Mouse (Mus musculus) embryo, embryonic 10.5 days (tissue): ENCODE measurements around the gene Uvrag.

ENCODE experiments used
- DNase-seq: peaks from one replicate; pipeline ENCODE4 v3.0.0-alpha.2; 2015; ENCODE audit warnings: low spot score

Uvrag gene

DNA sequence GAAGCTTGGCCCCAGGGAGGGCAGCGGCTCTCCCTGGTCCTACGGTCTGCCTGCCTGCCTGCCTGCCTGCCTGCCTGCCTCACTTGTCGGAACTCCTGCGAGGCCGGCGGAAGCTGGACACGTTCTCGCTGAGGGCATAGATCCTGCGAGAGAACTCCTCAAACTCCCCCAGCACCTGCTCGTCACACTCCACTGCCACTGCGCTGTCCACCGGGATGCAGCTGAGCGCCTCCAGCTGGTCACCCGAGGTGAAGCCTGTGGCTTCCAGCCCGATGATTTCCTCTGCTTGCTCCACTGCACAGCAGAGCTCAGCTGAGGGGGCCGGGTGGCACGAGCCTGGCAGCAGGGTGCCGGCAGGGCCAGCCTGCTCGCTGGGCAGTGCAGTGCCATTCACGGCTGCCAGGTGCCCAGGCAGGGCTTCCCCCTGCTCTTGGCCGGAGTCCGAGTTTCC is 253.1 kb downstream of the Uvrag start:
- peak; percentile 52 for DNase-seq

DNA sequence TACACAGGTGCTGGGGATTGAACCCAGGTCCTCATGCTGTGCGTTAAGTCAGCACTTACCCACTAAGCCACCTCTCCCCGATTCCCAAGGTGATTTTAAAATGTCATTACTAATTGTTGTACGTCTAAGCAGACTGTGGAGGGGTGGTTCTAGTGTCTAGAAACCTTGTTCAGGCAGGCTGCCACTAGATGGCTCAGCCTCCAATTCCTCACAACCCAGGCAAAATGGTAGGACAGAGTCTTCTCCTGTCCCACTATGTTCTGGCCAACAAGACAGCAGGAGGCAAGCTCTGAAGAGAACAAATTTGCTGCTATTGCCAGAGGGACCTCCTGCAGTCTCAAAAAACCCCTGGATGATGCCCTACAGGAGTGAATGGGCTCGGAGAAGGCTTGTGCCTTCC is 259.1 kb downstream of the Uvrag start:
- DNase-seq, result no peak

DNA sequence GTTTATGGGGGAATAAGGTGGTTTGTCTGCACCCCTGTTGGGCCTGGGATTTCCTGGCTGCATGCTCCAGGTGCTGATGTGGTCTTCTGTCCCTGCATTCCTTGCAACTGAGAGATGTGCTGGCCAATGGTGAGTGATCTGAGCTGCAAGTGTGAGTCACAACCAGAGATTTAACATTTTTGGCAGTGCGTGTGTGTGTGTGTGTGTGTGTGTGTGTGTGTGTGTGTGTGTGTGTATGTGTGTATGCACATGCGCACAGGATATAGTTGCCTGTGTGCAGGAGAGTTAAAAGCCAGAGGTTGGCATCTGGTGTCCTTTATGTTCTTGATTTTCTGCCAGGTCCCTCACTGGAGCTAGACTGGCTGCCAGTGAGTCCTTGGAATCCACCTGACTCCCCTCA is 261.8 kb downstream of the Uvrag start:
- DNase-seq, result no peak

DNA sequence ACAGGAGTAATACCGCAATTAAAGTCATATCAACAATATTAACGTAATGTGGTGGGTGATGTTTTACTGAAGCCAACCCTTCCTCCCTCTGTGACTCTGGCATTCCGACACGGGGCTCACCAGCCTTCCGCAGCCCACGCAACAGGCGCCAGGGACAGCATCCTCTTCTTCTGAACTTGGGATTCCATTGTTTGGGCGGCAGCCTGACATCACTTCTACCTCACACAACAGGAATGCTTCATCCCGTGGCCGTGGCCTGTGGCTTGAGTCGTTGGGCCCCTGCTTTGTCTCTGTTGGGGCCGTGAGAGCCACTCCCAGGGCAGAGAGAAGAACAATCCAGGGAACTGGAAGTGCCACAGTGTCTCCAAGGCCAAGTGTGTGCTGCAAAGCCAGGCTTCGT is 264.8 kb downstream of the Uvrag start:
- no peak for DNase-seq

DNA sequence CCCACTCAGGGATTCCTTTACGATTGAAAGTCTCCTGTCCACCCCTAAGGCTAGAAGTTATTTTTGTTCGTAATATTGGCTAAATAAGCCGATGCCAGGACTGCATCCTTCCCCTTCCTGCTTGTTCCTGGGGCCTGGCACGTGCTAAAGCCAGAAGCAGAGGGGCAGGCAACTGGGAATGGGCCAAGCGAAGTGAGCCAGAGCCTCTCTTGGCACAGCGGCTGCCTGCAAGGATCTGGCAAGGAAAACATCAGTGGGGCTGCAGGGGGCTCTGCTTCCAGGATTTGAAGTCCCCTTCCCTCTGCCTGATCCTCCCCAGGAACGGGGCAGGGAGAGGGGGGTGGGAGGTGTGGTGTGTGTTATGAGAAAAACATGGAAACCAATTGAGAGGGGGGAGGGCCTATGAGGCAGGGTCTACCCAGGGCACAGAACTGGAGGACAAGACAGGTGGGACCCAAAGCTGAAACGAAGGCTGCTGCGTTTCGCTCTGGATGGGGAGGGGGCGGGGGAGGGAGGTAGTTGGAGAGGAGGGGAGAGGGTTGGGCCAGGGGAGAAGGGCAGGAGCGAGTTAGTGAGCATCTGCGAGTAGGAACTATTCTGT is 265.5 kb downstream of the Uvrag start:
- DNase-seq, result no peak

DNA sequence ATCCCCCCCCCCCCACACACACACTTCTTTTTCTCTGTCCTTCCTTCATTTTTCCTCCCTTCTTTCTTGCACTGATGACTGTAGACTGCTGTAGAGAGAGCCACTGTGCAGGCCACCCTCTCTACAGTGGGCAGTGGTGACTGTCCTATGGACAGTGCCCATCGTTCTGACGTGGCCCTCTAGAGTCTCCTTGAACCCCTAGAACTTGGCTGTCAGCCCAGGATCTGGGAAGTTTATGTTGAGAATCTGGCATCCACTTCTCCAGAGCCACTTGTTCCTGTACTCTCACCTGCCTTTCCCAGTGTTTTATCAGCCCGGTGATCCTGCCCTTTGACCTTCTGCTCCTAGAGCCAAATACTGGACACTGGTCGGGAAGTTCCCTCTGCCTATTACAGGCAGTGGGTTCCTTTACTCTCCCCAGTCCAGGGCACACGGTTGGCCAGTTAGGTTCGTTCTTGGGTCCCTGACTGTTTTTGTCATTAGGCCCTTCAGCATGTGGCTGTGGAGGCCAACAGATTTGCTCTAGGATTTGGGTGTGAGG is 266.5 kb downstream of the Uvrag start:
- no peak for DNase-seq

DNA sequence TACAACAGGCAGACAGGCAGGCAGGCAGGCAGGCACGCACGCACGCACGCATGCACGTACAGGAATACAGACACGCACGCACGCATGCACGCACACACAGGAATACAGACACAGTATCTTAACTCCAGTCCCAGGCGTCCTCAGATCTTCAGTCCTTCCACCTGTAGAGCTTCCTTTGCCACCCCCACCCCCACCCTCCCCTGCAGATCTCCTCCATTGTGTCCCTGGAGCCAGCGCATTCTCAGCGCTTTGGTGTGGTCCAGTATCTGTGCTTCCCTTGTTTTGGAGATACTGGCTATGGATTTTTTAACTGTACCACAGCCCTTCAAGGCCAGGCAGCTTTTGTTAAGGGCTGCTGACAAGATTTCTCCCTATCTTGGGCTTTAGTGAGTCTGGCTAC is 267.6 kb downstream of the Uvrag start:
- no peak for DNase-seq

DNA sequence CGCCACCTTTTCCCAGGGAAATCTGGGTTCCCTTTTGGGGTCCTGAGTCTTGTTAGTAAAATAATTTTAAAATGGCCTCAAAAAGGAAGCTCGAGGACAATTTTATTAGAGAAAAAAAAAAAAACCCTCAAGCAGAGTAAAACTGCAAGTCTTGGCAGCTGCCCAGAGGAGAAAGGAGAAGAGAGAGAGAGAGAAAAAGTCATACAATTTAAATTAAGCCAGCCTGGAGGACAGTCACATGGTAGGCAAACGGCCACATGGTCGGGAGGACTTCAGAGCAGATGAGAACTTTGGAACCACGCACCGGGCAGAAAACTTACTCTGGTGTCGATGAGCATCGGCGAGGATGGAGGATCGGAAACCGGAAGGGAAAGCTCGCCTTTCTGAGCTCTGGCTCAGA is 269.1 kb downstream of the Uvrag start:
- DNase-seq, result no peak

DNA sequence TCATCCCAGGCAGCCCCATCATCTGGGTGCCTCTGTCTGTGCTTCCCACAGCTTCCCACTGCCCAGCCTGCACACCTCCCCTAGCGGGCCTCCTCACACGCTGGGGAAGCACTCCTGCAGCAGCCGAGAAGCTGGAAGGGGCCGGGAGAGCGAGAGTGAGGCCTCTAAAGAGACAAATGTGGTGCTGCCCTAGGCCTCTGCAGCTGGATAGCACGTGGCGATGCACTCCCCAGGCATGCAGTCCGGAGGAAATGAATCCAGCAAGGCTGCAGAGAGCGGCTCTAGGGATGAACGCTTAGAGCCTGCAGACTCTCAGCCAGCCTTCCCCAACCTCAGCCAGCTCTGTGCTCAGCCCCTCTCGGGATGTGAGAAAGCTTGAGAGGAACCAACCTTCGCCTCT is 270.1 kb downstream of the Uvrag start:
- peak; percentile 61 for DNase-seq

DNA sequence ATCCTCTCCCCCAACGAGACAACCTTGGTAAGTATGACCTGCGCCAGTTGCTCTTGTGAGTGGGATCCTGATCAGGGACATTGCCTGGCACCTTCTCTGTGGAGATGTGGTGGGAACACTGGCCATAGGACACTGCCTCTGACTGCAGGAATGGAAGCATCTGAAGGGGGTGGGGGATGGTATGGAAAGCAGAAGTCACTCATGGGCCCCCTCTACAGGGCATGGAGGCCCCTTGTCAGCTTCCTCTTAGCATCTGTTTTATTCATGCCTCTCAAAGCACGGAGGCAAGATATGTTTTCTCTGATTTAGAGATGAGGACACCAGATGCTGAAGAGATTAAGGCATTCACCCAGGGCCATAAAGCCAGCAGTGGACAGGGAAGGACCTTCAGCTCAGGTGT is 271.9 kb downstream of the Uvrag start:
- DNase-seq, result peak; percentile 47

DNA sequence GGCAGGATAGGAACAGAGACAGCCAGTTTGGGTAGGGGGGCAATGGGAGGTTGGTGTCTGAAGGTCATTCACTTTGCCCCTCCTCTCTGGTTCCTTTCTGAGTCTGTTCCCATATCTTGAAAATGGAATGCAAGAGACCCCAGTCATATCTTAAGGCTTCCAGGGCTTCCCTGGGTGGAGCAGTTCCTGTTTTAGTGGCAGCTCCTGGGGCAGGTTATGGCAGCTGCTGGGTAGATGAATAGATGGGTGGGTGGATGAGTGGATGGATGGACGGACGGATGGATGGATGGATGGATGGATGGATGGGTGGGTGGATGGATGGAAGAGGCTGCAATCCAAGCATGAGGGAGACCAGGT is 273.2 kb downstream of the Uvrag start:
- DNase-seq, result no peak

DNA sequence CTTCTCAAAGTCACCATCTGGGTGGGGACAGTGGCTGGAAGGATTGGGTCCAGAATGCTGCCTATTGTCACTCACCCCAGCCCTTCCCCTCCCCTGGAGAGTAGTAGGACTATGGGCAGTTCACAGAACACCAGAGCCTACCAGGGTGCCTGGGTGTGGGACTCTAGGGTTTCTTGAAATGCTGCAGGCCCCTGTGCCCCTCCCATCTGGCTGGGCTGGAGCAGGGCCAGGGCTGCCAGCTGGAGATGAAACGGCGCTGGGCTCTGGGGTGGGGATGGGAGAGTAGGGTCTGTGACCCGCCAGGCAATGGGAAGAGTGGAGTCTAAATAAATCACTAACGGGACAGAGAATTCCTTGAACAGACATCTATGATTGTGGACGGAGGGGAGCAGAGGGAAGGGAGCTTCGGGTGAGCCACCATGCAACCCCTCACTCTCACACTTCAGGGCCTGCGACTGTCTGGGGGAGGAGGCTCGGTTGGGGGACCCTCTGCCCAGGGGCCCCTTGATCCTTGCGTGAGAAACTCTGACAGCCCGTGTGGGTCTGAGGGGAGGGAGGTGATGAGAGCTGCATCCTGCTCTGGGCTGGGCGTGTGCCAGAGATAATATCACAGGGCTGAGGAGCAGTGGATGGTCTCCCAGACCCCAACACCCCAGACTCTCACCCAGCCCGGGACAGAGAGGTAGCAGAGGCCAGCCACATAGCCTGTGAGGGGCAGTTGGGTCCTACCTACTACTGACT is 273.7 kb downstream of the Uvrag start:
- no peak for DNase-seq

DNA sequence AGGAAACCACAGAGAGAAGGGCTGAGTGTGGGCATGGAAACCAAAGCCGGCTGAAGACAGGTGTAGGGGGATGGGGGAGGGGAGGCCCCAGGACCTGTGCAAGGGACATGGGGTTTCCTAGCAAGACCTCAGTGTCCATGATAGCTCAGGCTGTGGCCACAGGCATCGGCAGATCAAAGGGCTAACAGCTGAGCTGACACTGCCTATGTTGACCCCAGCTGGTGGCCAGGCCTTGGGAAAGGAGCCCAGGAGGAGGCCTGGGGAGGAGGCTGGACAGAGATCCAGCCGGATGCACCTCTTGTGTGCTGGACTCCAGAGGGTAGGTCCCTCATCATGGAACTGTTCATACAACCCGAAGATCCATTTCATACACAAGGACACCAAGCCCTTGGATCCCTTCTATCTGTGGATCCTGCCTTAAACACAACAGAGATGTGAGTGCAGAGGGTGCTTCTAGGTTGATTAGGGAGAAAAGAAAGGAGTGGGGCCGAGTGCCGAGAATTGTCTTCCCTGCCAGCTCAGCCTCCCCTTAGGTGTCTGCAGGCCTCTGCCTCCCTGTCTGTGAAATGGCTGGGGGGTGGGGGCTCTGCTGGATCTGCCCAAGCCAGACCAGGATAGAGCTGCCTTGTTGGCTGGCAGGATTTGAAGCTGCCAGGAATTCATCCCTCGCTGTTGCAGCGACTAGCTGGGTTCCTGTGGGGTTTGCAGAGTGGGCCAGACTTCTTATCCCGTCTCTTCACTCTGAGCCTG is 276.8 kb downstream of the Uvrag start:
- DNase-seq, result no peak

DNA sequence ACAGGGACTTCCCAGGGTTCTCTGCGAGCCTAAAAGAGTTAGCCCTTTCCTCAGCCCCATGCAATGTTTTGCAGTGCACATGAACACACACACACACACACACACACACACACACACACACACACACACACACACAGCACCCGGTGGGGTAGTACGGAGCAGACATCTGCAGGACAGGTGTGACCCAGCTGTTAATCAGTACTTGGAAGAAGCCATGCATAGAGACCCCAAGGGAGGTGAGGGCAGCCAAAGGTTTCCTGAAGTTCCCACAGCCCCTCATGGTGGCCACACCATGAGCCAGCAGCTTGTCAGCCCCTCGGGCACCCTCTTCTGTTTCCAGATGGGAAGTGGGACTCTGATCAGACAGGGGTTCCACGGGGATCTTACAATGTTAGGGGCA is 277.9 kb downstream of the Uvrag start:
- DNase-seq, result no peak

DNA sequence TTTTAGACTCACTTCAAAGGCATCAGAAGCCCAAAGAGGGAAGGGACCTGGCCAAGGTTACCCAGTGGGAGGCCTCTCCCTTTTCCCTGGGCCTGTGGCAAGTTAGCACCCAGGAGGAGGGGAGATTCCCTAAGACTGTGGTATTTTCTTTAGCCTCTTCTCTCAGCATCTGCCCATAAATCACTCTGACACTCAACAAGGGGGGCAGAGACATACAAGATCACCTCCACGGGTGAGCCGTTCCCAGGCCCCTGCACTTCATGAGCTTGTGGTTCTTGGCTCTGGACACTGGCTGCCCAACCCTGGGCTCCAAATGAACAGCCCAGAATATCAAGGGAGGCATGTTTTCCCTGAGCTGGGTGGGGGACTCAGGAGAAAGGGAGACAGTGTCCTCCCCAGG is 279.9 kb downstream of the Uvrag start:
- no peak for DNase-seq

DNA sequence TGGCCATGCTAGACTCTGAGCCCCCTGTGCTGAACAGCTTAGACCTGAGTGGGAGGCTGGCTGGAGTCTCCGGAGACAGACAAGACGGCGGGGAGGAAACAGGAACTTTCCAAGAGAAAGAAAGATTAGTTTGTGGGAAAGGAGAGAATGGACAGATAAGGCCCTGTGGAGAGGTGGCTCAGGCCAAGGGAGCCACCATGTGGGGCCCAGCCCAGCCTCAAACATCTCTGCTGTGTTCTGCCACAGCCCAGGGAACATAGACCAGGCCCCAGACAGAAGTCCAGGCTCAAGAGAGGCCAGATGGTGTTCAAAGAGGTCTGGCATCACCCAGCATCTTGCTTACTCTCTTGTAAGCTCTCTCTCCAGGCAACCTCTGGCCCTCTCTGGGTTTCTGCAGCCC is 283.8 kb downstream of the Uvrag start:
- DNase-seq, result no peak

DNA sequence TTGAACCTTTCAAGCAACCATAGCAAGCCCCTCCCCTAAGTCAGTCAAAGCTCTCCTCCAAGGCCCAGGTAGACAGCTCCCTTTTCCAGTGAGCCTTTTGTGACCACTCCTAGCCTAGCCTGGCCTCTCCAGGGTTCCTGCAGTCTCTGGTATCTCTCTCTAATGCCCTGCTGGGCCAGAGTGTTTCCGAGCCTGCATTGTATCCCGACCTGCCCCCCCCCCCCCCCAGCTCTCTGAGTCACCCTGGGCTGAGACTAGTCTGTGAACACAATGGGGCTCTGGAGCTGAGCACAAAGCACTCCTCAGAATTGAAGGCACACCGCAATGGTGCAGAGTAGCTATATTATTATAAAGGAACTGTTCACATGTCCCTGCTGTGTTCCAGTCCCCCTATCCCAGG is 284.8 kb downstream of the Uvrag start:
- no peak for DNase-seq

DNA sequence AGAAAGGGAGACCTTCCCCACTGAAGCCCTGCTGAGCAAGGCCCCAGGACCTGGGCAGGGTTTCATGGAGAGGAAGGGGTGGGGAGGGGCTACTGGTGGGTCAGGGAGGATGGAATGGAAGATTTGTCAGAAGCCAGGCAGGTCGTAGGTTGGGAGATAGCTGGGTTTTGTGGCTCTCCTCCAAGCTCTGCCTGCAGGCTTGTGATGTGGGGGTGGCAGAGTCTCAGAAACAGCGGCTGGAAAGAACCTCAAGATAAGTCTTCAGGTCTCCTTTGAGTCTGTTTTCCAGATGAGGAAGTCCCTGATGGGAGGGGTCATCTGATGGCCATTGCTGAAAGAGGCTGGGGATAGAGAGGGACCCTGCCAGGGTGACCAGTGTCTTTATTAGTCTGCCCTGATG is 285.6 kb downstream of the Uvrag start:
- no peak for DNase-seq

DNA sequence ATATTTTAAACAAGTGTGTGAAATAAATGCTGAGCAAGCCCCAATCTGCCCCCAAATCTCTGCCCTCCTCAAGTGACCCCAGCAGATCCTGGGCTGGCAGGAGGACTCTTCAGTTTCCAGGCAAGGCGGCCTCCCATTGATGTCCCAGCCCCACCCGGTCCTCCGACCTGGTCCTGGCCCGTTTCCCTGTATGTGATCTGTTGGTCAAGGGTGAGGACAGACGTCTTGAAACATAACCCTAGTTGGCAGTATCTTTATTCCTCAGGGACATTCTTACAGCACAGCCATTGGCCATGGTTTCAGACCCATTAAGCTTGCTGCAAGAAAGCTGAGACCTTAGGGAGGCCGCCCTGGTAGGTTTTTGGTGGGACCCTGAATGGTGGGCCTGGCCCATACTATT is 287.1 kb downstream of the Uvrag start:
- no peak for DNase-seq

DNA sequence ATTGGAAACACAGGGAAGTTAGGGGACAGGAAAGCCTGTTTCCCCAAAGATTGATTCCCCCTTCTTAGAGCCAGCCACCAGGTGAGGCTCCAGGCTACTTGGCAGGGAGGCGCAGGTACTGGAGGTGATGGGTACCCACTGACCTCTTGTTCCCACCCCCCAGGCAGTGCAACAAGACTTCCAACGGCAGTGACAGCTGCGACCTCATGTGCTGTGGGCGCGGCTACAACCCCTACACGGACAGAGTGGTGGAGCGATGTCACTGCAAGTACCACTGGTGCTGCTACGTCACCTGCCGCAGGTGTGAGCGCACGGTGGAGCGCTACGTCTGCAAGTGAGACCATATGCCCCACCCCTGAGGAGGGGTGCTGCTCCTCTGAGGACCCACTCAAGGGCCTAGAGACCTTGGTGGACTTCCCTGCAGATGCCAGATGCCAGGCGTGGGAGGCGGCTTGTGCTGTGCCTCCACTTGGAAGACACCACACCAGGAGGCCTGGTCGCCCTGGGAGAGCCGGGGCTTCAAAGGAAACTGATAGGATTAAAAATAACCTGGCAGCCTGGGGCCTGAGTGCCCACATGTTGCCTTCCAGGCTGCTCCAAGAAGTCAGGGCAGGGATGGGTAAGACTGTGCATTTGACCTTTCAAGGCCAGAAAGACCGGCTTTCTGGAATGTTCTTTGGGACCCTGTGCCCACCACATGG is 287.8 kb downstream of the Uvrag start:
- DNase-seq, result no peak

DNA sequence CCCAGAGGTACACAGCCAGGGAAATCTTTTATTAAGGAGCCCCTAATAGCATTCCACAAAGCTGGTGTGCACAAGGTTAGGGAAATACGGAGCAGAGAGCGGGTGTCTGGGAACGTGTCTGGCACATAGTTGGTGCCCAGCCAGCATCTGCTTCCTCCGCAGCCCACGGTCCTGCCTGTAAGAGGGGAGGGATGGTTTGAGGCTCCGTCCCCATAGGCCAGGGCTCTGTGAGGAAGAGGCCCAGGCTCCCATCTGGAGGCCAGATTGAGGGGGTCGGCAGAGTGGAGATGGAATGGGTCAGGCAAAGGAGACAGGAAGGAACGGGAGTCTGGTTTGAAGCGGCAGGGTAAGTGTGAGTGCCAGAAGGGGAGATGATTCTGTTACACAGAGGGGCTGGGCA is 289.7 kb downstream of the Uvrag start:
- peak; percentile 57 for DNase-seq

DNA sequence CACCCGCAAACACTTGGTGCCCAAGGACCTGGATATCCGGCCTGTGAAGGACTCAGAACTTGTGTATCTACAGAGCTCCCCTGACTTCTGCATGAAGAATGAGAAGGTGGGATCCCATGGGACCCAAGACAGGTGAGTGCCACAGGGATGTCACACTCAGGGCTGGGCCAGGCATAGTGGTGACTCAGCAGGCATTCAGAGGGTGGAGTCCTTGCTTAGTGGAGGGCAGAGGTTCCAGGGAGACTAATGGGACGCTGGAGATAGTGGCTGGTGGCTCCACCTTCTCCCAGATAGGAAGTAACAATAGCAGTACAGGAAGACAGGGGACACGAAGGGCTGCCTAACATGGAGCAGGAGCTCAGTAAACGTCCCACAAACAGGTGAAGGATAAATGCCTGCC is 290.6 kb downstream of the Uvrag start:
- no peak for DNase-seq
